Mouse (Mus musculus): ENCODE results near the gene Smc3. TPM values are rescaled to one million over a fixed set of nuclear protein-coding genes. Genes with fewer than 3 reads are reported as not detected.
"Not testable (repeated sequence)": the region's sequence is repeated elsewhere in the genome, so short reads cannot be mapped to it uniquely, and the experiment has no call there.

Gene Smc3
- total and polyA plus RNA-seq, 2 experiments from 2014 or later: 26.1 to 45.7 TPM

DNA sequence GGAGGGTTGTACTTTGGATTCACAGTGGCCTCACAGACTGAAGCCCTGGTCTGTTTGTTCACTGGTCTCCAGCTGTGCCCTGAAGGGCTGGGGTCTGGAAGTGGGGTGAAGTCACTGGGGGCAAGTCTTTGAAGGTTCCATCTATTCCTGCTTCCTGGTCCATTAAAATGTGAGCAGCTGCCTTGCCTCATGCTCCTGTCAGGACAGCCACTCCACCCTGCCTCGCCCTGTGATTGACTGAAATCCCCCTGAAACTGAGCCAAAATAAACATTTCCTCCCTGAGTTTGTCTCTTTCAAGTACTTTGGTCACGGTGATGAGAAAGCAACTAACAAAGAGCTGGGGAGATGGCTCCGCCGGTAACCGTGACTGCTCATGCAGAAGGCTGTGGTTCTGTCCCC, 49.6 kb downstream of the Smc3 start:
- Histone ChIP-seq H3K4me1 (ENCODE audit: insufficient read depth, low read length) (peaks cover 8% of the 10 kb centered on the region; the same call in 1 of the 2 replicates), H3K4me3 (ENCODE audit: low read depth, low read length) (no peak overlapping the region), H3K27me3 (ENCODE audit: insufficient read depth, low read length) (no peaks in the 10 kb centered on the region), H3K27ac (ENCODE audit: low read depth, low read length) (no peak overlapping the region), H3K9ac (replicated peaks; ENCODE audit: low read length, poor library complexity, severe bottlenecking) (no peak overlapping the region), H3K36me3 (ENCODE audit: insufficient read depth, low read length) (peaks cover 18% of the 10 kb centered on the region; the same call in 1 of the 2 replicates), H3K4me2 (ENCODE audit: low read depth, low read length, poor library complexity, severe bottlenecking) (no peak overlapping the region), H3K9me3 (ENCODE audit: low read length) (no peaks in the 10 kb centered on the region)
- DNase-seq (ENCODE audit: low spot score) (no peak), ATAC-seq (ENCODE audit: low FRiP score) (peak; percentile 36; the same call in 1 of the 2 replicates)
- 36% methylated on average over 5 of the region's 5 CpGs for WGBS
- TF ChIP-seq CTCF (IDR thresholded peaks at IDR 0.05): no peak

DNA sequence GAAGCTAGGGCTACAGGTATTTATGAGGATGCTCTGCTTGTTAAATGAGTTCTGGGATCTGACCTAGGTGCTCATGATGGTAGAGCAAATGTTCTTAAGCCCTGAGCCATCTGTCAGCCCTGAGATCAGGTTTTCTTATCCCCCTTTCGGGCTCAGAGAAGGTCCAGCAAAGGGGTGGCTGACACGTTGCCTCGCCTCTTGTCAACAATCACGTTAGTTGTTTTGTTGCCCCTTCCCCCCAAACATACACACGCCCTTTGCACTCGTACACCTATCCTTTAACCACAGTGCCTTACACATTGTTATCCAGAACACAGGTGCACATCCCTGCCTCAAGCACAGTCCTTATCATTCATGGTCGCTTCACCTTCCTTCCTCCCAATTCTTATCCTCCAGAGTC, 50.7 kb downstream of the Smc3 start:
- H3K4me3 ChIP-seq (ENCODE audit: low read depth, low read length): no peak overlapping the region
- H3K27me3 ChIP-seq (ENCODE audit: insufficient read depth, low read length): no peaks in the 10 kb centered on the region
- H3K9ac ChIP-seq (replicated peaks; ENCODE audit: low read length, poor library complexity, severe bottlenecking): no peak overlapping the region
- H3K9me3 ChIP-seq (ENCODE audit: low read length): no peaks in the 10 kb centered on the region
- peaks cover 8% of the 10 kb centered on the region; the same call in 1 of the 2 replicates for H3K4me1 ChIP-seq (ENCODE audit: insufficient read depth, low read length)
- ATAC-seq (ENCODE audit: low FRiP score) (no peak), DNase-seq (ENCODE audit: low spot score) (no peak)
- peaks cover 9% of the 10 kb centered on the region; the same call in 1 of the 2 replicates for H3K36me3 ChIP-seq (ENCODE audit: insufficient read depth, low read length)
- WGBS: 82% methylated on average over 7 of the region's 7 CpGs
- no peak for TF ChIP-seq CTCF (IDR thresholded peaks at IDR 0.05)
- H3K27ac ChIP-seq (ENCODE audit: low read depth, low read length): no peak overlapping the region
- no peak overlapping the region for H3K4me2 ChIP-seq (ENCODE audit: low read depth, low read length, poor library complexity, severe bottlenecking)

DNA sequence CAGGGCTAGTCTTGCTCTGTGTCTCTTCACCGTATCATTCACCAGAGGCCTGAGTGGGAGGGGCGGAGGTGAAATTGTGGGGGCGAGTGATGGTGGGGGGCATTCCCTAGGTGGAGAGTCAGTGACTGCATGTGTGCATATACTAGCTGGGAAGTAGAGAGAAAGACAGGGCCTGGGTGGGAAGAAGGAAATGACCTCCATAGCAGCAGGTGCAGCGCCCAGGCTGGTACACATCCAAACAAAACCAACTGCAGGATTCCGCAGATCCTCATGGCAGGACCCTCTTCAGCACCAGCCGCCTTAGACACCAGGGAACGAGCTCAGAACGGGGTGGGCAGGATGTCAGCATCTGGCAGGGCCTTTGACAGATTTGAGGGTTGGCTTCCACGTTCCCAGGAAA, 52.1 kb downstream of the Smc3 start:
- Histone ChIP-seq H3K27me3 (ENCODE audit: insufficient read depth, low read length) (no peaks in the 10 kb centered on the region), H3K4me2 (ENCODE audit: low read depth, low read length, poor library complexity, severe bottlenecking) (no peak overlapping the region), H3K9ac (replicated peaks; ENCODE audit: low read length, poor library complexity, severe bottlenecking) (no peak overlapping the region), H3K4me1 (ENCODE audit: insufficient read depth, low read length) (peaks cover 8% of the 10 kb centered on the region; the same call in 1 of the 2 replicates), H3K9me3 (ENCODE audit: low read length) (no peaks in the 10 kb centered on the region), H3K4me3 (ENCODE audit: low read depth, low read length) (no peak overlapping the region), H3K27ac (ENCODE audit: low read depth, low read length) (no peak overlapping the region), H3K36me3 (ENCODE audit: insufficient read depth, low read length) (no peaks in the 10 kb centered on the region)
- ATAC-seq (ENCODE audit: low FRiP score) (no peak), DNase-seq (ENCODE audit: low spot score) (no peak)
- TF ChIP-seq CTCF (IDR thresholded peaks at IDR 0.05): no peak
- 51% methylated on average over 9 of the region's 9 CpGs for WGBS

DNA sequence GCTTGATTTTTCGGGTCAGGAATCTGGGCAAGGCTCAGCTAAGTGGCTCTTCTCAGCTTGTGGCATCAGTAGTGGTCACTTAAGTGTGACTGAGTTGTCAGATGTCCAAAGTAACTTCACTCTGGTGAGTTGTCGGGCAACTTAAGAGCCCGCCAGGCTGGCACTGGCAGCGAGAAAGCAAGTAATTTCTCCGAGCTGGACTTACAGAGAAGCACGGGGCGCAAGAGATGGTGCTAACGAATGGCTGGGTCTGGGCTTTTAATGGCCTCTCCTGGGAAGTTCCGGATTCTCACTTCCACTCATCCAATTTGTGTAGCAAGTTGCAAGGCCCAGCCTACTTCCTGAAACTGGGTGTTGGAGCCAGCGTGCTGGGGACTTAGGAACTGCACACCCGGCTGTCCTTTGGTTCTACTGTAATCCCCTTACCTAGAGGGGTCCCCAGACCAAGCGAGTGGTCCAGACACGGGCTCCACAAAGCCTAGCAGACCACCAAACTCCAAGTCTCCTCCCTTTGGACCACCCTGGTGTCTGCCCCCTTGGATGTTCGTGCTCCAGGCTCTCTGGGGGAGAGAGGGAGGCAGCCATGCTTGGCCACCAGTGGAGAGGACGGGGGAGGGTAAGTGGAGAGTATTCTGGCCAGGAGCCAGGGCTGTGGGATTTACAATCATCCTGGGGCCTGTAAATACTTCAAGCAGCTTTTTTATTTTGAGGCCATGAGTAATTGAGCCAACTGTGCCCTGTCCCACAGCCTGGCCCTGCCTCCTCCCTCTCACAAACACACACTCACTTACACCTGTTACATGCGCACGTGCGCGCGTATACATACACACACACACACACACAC, 53.6 kb downstream of the Smc3 start:
- TF ChIP-seq CTCF (IDR thresholded peaks at IDR 0.05): no peak
- no peak overlapping the region for H3K4me2 ChIP-seq (ENCODE audit: low read depth, low read length, poor library complexity, severe bottlenecking)
- WGBS: 60% methylated on average over 20 of the region's 20 CpGs
- H3K4me1 ChIP-seq (ENCODE audit: insufficient read depth, low read length): peaks cover 8% of the 10 kb centered on the region; the same call in 1 of the 2 replicates
- no peaks in the 10 kb centered on the region for H3K27me3 ChIP-seq (ENCODE audit: insufficient read depth, low read length)
- no peak overlapping the region for H3K9ac ChIP-seq (replicated peaks; ENCODE audit: low read length, poor library complexity, severe bottlenecking)
- H3K9me3 ChIP-seq (ENCODE audit: low read length): no peaks in the 10 kb centered on the region
- no peak overlapping the region for H3K4me3 ChIP-seq (ENCODE audit: low read depth, low read length)
- ATAC-seq (ENCODE audit: low FRiP score) (no peak), DNase-seq (ENCODE audit: low spot score) (no peak)
- no peak overlapping the region for H3K27ac ChIP-seq (ENCODE audit: low read depth, low read length)
- H3K36me3 ChIP-seq (ENCODE audit: insufficient read depth, low read length): no peaks in the 10 kb centered on the region

DNA sequence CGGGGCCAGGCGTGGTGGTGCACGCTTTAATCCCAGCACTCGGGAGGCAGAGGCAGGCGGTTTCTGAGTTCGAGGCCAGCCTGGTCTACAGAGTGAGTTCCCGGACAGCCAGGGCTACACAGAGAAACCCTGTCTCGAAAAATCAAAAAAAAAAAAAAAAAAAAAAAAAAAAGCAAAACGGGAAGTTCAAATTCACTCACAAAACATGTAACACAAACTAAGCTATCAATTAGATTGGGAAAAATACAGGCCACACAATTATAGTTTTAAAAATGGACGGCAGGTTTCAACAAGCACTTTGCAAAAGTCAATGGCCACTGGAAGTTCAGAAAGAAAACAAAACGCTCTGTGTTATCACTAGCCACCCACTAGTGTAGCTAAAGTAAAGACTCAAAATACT, 56.2 kb downstream of the Smc3 start:
- H3K4me2 ChIP-seq (ENCODE audit: low read depth, low read length, poor library complexity, severe bottlenecking); H3K9me3 ChIP-seq (ENCODE audit: low read length); H3K27ac ChIP-seq (ENCODE audit: low read depth, low read length); ATAC-seq (ENCODE audit: low FRiP score); H3K4me1 ChIP-seq (ENCODE audit: insufficient read depth, low read length); H3K4me3 ChIP-seq (ENCODE audit: low read depth, low read length); H3K9ac ChIP-seq (replicated peaks; ENCODE audit: low read length, poor library complexity, severe bottlenecking); H3K36me3 ChIP-seq (ENCODE audit: insufficient read depth, low read length); H3K27me3 ChIP-seq (ENCODE audit: insufficient read depth, low read length); DNase-seq (ENCODE audit: low spot score): not testable (repeated sequence)
- 87% methylated on average over 11 of the region's 11 CpGs for WGBS

DNA sequence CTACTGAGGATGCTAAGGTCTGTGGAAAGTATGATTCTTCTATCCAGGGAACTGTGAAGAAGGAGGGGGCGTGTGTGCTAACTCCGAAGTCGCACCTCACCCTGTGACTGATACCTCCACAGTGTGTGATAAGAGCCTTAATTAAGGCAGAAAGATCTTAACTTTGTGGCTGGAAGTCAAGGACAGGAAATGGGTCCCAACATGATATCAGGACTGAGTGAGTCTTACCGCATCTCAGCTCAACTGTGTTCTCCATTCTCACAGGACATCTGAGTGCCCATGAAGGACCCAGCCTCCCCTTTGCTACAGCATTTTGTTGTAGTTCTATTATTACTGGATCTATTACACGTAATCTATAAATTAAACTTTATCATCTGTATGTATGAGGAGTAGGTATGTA, 57.2 kb downstream of the Smc3 start:
- H3K4me2 ChIP-seq (ENCODE audit: low read depth, low read length, poor library complexity, severe bottlenecking): no peak overlapping the region
- no peaks in the 10 kb centered on the region for H3K27me3 ChIP-seq (ENCODE audit: insufficient read depth, low read length)
- 0 out of 2 replicates have a peak, but pooled peaks cover 5% of the 10 kb centered on the region for H3K4me1 ChIP-seq (ENCODE audit: insufficient read depth, low read length)
- no peak for TF ChIP-seq CTCF (IDR thresholded peaks at IDR 0.05)
- 89% methylated on average over 5 of the region's 5 CpGs for WGBS
- no peak overlapping the region for H3K9ac ChIP-seq (replicated peaks; ENCODE audit: low read length, poor library complexity, severe bottlenecking)
- H3K9me3 ChIP-seq (ENCODE audit: low read length): no peaks in the 10 kb centered on the region
- no peaks in the 10 kb centered on the region for H3K36me3 ChIP-seq (ENCODE audit: insufficient read depth, low read length)
- no peak overlapping the region for H3K27ac ChIP-seq (ENCODE audit: low read depth, low read length)
- ATAC-seq (ENCODE audit: low FRiP score) (no peak), DNase-seq (ENCODE audit: low spot score) (no peak)
- H3K4me3 ChIP-seq (ENCODE audit: low read depth, low read length): no peak overlapping the region

Data from midbrain, postnatal 0 days (tissue).